In genomic region chr9:65444692-65445091, GRCm38 (mm10) we compare ENCODE assay signal across 19 mouse cellular contexts. TPM values are rescaled to one million over a fixed set of nuclear protein-coding genes. Genes with fewer than 3 reads are reported as not detected.
"Had no signal": no experiment of that assay in that cellular context is flagged by ENCODE, and none has a peak within 500 bp of the region (broad histone marks: within the 10 kb centered on the region; RNA-seq: fewer than 3 reads in every experiment).

No protein-coding gene starts in this region.

- H3K9me3 ChIP-seq: limb, embryonic 10.5 days; midbrain, embryonic 12.5 days; neural tube, embryonic 15.5 days had no signal

- H3K4me1 ChIP-seq: limb, embryonic 10.5 days; midbrain, embryonic 12.5 days; neural tube, embryonic 15.5 days had no signal

- ATAC-seq: intestine, embryonic 16.5 days had no signal

- H3K4me3 ChIP-seq: limb, embryonic 10.5 days; midbrain, embryonic 12.5 days; myocyte; neural tube, embryonic 15.5 days had no signal

- DNase-seq: kidney, adult 9 months; kidney, postnatal 25 days; right cerebral cortex, adult 18-20 months; right cerebral cortex, postnatal 25 days; thymus, adult 18-20 months; thymus, postnatal 14 days had no signal

- H3K27me3 ChIP-seq: midbrain, embryonic 12.5 days; neural tube, embryonic 15.5 days had no signal

- H3K27ac ChIP-seq: limb, embryonic 10.5 days; macrophage; midbrain, embryonic 12.5 days; neural tube, embryonic 15.5 days had no signal

- H3K4me2 ChIP-seq: liver, embryonic 11.5 days; midbrain, embryonic 12.5 days; neural tube, embryonic 15.5 days had no signal

- H3K9ac ChIP-seq: midbrain, embryonic 12.5 days; neural tube, embryonic 15.5 days had no signal

RNA-seq across cellular contexts. Expression of gene Slc51b, which starts 21.9 kb away (rescaled TPM):
- total RNA-seq: layer of hippocampus, postnatal 10 days; left cerebral cortex, postnatal 14 days; megakaryocyte-erythroid progenitor cell, adult 5-6 weeks had no signal
- polyA plus RNA-seq: limb, embryonic 10.5 days; limb, embryonic 14.5 days; liver, embryonic 11.5 days; lung, embryonic 16.5 days; macrophage; midbrain, embryonic 12.5 days; myocyte; neural tube, embryonic 11.5 days; neural tube, embryonic 15.5 days had no signal

RNA-seq across cellular contexts. Expression of gene Rasl12, which starts 46.4 kb away (rescaled TPM):
- total RNA-seq: megakaryocyte-erythroid progenitor cell, adult 5-6 weeks had no signal
- polyA plus RNA-seq: macrophage had no signal

RNA-seq across cellular contexts. Expression of gene Kbtbd13, which starts 53.2 kb away (rescaled TPM):
- total RNA-seq: megakaryocyte-erythroid progenitor cell, adult 5-6 weeks had no signal
- polyA plus RNA-seq: macrophage had no signal
